Mouse (Mus musculus) embryonic facial prominence, embryonic 12.5 days (tissue): Measurements from ENCODE around the gene Fam172a. TPM values are rescaled to one million over a fixed set of nuclear protein-coding genes. Genes with fewer than 3 reads are reported as not detected.
A peak's percentile ranks its signal among the peaks of the same experiment; 100 is the strongest.
"Not testable (repeated sequence)": the region's sequence is repeated elsewhere in the genome, so short reads cannot be mapped to it uniquely, and the experiment has no call there.

Source experiments
- ATAC-seq: fragments of 200-750 bp; cut with Nextera tagmentation; 2 replicates; pipeline ENCODE4 v1.8.0; 2017; ENCODE audit not compliant: insufficient number of reproducible peaks, insufficient read depth, low FRiP score, low TSS enrichment
- H3K27ac ChIP-seq: fragments of 300-500 bp; sonication (generic); 2 replicates; pipeline ENCODE4 v1.5.1; 2016; ENCODE audit warnings: mild to moderate bottlenecking
- H3K27me3 ChIP-seq: fragments of 300-500 bp; sonication (generic); 2 replicates; pipeline ENCODE4 v1.6.1; 2016; ENCODE audit warnings: mild to moderate bottlenecking, moderate library complexity
- H3K36me3 ChIP-seq: fragments of 300-500 bp; sonication (generic); 2 replicates; pipeline ENCODE4 v1.6.1; 2016; ENCODE audit warnings: mild to moderate bottlenecking
- H3K4me1 ChIP-seq: fragments of 300-500 bp; sonication (generic); 2 replicates; pipeline ENCODE4 v1.6.1; 2016
- H3K4me2 ChIP-seq: fragments of 300-500 bp; sonication (generic); replicated peaks from 2 replicates; pipeline ENCODE4 v1.6.1; 2016; ENCODE audit warnings: mild to moderate bottlenecking, moderate library complexity
- H3K4me3 ChIP-seq: fragments of 300-500 bp; sonication (generic); 2 replicates; pipeline ENCODE4 v1.5.1; 2016; ENCODE audit warnings: mild to moderate bottlenecking
- H3K9ac ChIP-seq: fragments of 300-500 bp; sonication (generic); 2 replicates; pipeline ENCODE4 v1.6.1; 2016; ENCODE audit warnings: mild to moderate bottlenecking, moderate library complexity
- H3K9me3 ChIP-seq: fragments of 300-500 bp; sonication (generic); 2 replicates; pipeline ENCODE4 v1.6.1; 2016; ENCODE audit warnings: mild to moderate bottlenecking, moderate library complexity
- WGBS: fragments of 180-500 bp; shearing (Covaris S2); methylation state at CpG from one replicate; pipeline ENCODE4 v1.1.7; 2016; 5-methylcytosine and 5-hydroxymethylcytosine counted together
- polyA plus RNA-seq: library from polyadenylated mRNA; unstranded; fragments of >200 nt; fragmentation: Nextera tagmentation; extraction: Ambion mirVana; gene quantifications from 2 replicates; pipeline ENCODE4 v1.2.1, GENCODE M21; 2016

The Fam172a gene
- 34.3 and 35.9 TPM in 2 replicates for polyA plus RNA-seq

DNA sequence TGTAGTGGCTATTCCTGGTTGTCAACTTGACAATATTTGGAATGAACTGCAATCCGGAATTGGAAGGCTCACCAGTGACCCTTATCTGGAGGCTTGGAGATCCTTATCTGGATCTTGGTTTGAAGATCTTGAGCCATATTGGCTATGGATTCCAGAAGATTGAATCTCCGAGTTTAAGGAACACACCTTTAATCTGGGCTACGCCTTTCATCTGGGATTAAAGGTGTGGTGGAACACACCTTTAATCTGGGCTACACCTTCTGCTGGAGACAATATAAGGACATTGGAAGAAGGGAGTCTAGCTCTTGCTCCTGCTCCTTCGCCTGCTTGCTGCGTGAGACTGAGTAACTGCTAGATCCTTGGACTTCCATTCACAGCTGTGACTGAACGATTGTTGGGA lies at the start of gene Fam172a:
Gene Fam172a (plus strand): TSS at position 301 of the 400 bp plus-strand sequence.
- not testable (repeated sequence) for H3K4me1 ChIP-seq, H3K4me2 ChIP-seq, H3K9ac ChIP-seq, H3K27me3 ChIP-seq, ATAC-seq, H3K27ac ChIP-seq, H3K36me3 ChIP-seq, H3K4me3 ChIP-seq, H3K9me3 ChIP-seq
- no CpG with 5 or more reads among the region's 6 CpGs for WGBS

DNA sequence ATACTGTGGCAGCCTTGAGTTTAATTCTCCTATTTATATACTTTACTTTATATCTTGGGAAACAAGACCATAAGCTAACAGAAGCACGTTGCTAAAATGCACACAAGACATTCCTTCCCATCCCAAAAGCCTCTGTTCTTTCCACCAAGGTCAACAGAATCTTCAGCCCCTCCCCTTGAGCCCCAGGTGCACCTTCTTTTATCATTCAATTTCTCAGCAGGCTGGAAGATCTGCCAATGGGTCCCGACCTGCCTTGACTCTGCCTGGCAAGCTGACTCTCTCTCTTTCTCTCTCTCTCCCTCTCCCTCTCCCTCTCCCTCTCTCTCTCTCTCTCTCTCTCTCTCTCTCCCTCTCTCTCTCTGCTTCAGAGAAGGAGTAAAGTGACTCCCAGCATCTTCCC lies 13.2 kb upstream of the Fam172a start:
- H3K9me3 ChIP-seq = no peaks in the 10 kb centered on the region
- no peak overlapping the region for H3K9ac ChIP-seq
- H3K4me1 ChIP-seq = no peaks in the 10 kb centered on the region
- ATAC-seq = no peak
- no peaks in the 10 kb centered on the region for H3K36me3 ChIP-seq
- 28% methylated on average over 2 of the region's 2 CpGs for WGBS
- H3K4me3 ChIP-seq = no peak overlapping the region
- H3K27ac ChIP-seq = no peak overlapping the region
- no peaks in the 10 kb centered on the region for H3K27me3 ChIP-seq
- no peak overlapping the region for H3K4me2 ChIP-seq

DNA sequence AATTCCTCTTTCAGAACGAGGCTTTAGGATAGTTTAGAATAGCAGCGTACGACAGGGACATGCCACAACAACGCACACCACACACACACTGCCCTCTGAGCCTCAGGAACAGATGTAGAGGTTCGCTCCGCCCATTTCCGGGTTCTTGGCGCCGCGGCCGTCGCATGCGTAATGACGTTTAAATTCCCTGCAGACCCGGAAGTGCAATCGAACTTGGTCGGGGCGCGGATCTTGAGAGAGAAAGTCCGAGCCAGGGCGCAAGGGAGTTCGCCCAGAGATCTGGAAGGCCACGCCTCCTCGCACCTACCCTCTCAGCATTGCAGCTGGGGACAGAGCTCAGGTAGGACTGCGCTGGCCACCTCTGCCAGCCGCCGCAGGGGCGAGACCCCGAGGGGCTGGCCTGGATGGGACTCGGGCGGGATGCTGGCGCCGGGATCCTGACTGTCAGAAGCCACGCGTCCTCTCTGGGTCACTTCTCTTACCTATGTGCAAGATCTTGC lies 6.7 kb downstream of the Fam172a start:
- Histone ChIP-seq H3K9ac (peak overlapping the region; percentile 73), H3K4me1 (peaks cover 13% of the 10 kb centered on the region), H3K4me3 (peak overlapping the region; percentile 93), H3K4me2 (peak overlapping the region; percentile 78), H3K27ac (no peak overlapping the region), H3K9me3 (no peaks in the 10 kb centered on the region), H3K36me3 (no peaks in the 10 kb centered on the region), H3K27me3 (no peaks in the 10 kb centered on the region)
- ATAC-seq = peak; percentile 95
- WGBS = 0% methylated on average over 35 of the region's 35 CpGs

DNA sequence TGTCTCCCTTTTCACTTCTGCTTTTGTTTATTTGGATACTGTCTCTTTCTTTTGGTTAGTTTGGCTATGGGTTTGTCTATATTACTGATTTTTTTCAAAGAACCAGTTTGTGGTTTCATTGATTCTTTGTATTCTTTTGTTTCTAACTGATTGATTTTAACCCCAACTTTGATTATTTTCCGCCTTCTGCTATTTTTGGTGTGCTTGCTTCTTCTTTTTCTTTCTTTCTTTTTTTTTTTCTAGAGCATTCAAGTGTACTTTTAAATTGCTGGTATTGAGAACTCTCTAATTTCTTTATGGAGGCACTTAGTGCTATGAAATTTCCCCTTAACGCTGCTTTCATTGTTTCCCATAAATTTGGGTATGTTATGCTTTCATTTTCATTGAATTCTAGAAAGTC lies 15.7 kb downstream of the Fam172a start:
- ATAC-seq = no peak
- 95% methylated on average over 2 of the region's 2 CpGs for WGBS

DNA sequence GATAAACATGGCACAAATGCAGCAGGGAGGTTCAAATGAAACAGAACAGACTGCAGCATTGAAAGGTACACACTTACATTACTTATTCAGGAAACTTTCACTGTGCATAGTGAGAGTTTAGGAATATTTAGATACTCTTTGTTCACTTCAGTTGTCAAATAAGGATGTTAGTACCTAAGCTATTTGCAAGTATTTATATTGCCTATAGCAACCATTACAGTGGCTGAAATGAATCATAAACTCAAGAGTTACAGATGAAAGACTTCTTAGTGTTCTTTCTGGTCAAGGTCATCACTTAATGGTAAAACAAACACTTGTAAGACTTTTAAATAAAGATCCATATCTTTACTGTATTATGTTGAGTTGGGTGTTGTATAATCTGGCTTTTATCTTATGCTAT lies 41.0 kb downstream of the Fam172a start:
- Histone ChIP-seq H3K27ac (no peak overlapping the region), H3K4me2 (no peak overlapping the region), H3K4me3 (no peak overlapping the region), H3K9me3 (no peaks in the 10 kb centered on the region), H3K27me3 (no peaks in the 10 kb centered on the region), H3K9ac (no peak overlapping the region), H3K4me1 (no peaks in the 10 kb centered on the region), H3K36me3 (no peaks in the 10 kb centered on the region)
- no peak for ATAC-seq

More for the DNA sequence above, 15.7 kb downstream of the Fam172a start:
- H3K4me1 ChIP-seq = no peaks in the 10 kb centered on the region
- H3K4me2 ChIP-seq = no peak overlapping the region
- H3K36me3 ChIP-seq = no peaks in the 10 kb centered on the region
- H3K4me3 ChIP-seq = no peak overlapping the region
- H3K27ac ChIP-seq = no peak overlapping the region
- H3K9ac ChIP-seq = no peak overlapping the region
- no peaks in the 10 kb centered on the region for H3K27me3 ChIP-seq
- no peaks in the 10 kb centered on the region for H3K9me3 ChIP-seq

DNA sequence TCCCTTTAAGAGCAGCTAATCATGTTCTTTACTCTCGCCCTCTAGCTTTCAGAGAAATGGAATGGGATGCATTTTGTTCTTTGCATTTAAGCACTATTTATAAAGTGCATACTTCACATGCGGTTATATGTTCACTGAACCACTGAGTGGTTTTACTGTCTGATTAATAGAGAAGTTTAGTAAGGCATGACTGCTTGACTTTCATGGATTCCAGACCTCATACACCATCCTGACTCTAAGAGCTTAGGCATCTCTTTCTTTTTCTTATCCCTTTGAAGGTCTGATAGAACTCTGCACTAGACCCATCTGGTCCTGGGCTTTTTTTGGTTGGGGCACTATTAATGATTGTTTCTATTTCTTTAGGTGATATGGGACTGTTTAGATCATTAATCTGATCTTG lies 75.8 kb downstream of the Fam172a start:
- Histone ChIP-seq H3K36me3 (peaks cover 3% of the 10 kb centered on the region; the same call in 1 of the 2 replicates), H3K27ac (no peak overlapping the region), H3K4me3 (no peak overlapping the region), H3K9me3 (0 out of 2 replicates have a peak, but pooled peaks cover 7% of the 10 kb centered on the region), H3K4me2 (no peak overlapping the region), H3K9ac (no peak overlapping the region), H3K27me3 (no peaks in the 10 kb centered on the region), H3K4me1 (no peaks in the 10 kb centered on the region)
- WGBS = 81% methylated on average over 2 of the region's 2 CpGs
- no peak for ATAC-seq

DNA sequence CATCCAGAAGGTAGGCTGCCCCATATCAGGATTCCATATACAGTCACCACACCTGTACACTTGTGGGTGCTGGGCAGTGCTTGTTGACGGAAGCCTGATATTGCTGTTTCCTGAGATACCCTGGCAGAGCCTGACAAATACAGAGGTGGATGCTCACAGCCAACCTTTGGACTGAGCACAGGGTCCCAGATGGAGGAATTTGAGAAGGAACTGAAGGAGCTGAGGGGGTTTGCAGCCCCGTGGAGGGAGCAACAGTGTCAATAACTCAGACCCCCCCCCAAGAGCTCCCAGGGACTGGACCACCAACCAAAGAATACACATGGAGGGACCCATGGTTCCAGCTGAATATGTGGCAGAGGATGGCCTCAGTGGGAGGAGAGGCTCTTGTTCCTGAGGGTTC lies 105.5 kb downstream of the Fam172a start:
- H3K4me3 ChIP-seq, H3K36me3 ChIP-seq, H3K27me3 ChIP-seq, H3K4me2 ChIP-seq, ATAC-seq, H3K4me1 ChIP-seq, H3K9ac ChIP-seq, H3K9me3 ChIP-seq, H3K27ac ChIP-seq: not testable (repeated sequence)
- WGBS = 90% methylated on average over 2 of the region's 2 CpGs

DNA sequence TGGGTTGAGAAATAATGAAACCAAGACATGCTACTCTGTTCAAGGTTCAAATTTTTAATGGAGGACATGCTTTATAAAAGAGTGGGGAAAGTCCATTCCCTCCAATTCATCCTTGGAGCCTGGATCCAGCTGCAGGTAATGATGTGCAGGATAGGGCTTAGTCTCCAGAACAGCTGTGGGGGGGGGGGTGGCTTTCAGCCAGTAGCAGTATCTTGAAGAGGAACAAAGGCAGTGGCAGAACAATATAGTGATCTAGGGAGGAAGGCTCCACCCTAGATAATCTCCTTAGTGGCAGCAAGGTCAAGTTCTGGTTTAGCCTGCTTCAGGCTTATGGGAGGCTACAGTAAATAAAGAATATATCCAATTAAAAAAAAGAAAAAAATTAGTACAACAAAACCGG lies 108.6 kb downstream of the Fam172a start:
- Histone ChIP-seq H3K9ac (no peak overlapping the region), H3K9me3 (peaks cover 7% of the 10 kb centered on the region; the same call in 1 of the 2 replicates), H3K36me3 (no peaks in the 10 kb centered on the region), H3K4me1 (no peaks in the 10 kb centered on the region), H3K4me3 (no peak overlapping the region), H3K27me3 (no peaks in the 10 kb centered on the region), H3K27ac (no peak overlapping the region), H3K4me2 (no peak overlapping the region)
- 89% methylated on average over 1 of the region's 1 CpGs for WGBS
- ATAC-seq = no peak

DNA sequence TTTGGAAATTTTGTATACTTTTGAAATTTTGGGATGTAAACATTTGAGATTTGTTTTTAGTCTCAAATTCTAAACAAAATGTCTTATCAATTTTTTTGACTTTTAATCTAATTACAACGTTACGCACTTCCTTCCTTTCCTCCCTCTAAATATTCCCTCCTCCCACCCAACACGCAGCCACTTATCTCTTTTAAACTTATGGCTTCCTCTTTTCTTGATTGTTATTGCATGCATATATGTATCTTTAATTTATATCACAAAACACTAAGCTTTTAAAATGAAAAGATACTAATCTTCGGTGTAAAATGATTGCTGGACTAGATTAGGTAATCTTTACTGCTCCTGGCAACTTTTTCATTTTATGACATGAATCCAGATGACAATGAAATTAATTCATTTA lies 124.3 kb downstream of the Fam172a start:
- no peaks in the 10 kb centered on the region for H3K9me3 ChIP-seq
- no peak overlapping the region for H3K4me2 ChIP-seq
- H3K27ac ChIP-seq = no peak overlapping the region
- no peak for ATAC-seq
- H3K9ac ChIP-seq = no peak overlapping the region
- 82% methylated on average over 4 of the region's 4 CpGs for WGBS
- H3K4me3 ChIP-seq = no peak overlapping the region
- no peaks in the 10 kb centered on the region for H3K4me1 ChIP-seq
- no peaks in the 10 kb centered on the region for H3K27me3 ChIP-seq
- no peaks in the 10 kb centered on the region for H3K36me3 ChIP-seq

DNA sequence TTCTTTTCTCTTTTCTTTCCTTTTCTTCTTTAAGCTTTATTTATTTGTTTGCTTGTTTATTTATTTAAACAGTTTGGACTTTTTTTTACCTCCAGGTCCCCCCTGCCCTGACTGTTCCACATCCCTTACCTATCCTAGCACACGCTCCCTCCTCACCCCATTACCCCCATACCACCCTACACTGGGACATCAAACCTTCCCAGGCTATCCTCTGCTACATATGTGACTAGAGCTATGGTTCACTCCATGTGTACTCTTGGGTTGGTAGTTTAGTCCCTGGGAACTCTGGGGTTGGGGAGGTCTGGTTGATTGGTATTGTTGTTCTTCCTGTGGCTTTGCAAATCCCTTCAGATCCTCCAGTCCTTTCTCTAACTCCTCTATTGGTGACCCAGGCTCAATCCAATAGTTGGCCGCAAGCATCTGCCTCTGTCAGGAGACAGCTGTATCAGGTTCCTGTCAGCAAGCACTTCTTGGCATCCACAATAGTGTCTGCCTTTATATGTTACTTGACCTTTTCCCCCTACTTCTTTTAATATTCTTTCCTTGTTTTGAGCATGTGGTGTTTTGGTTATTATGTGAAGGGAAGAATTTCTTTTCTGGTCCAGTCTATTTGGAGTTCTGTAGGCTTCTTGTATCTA lies 141.3 kb downstream of the Fam172a start:
- Histone ChIP-seq H3K4me3 (no peak overlapping the region), H3K4me2 (no peak overlapping the region), H3K9ac (no peak overlapping the region), H3K9me3 (no peaks in the 10 kb centered on the region), H3K27me3 (no peaks in the 10 kb centered on the region), H3K4me1 (no peaks in the 10 kb centered on the region), H3K27ac (no peak overlapping the region), H3K36me3 (no peaks in the 10 kb centered on the region)
- no peak for ATAC-seq
- 92% methylated on average over 2 of the region's 2 CpGs for WGBS

DNA sequence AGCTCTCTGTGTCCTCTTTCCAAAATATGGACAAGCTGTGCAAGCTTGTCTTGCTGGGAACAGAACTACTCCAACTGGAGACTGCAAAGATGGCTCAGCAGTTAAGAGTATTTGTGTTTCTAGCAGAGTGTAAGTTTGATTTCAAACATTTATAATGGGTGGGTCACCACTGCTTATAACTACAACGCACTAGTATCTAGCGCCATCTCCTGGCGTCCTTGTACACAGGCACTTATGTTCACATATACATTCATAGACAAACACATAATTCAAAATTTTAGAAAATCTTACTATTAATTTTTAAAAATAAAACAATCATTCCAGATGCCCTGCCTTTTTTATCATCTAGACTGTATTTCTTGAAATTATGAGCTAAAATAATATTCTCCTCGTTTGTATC lies 147.0 kb downstream of the Fam172a start:
- no peak overlapping the region for H3K9ac ChIP-seq
- H3K27ac ChIP-seq = no peak overlapping the region
- no peak for ATAC-seq
- no peaks in the 10 kb centered on the region for H3K27me3 ChIP-seq
- no peaks in the 10 kb centered on the region for H3K4me1 ChIP-seq
- no peak overlapping the region for H3K4me3 ChIP-seq
- WGBS = 78% methylated on average over 4 of the region's 4 CpGs
- no peaks in the 10 kb centered on the region for H3K36me3 ChIP-seq
- H3K9me3 ChIP-seq = no peaks in the 10 kb centered on the region
- H3K4me2 ChIP-seq = no peak overlapping the region

DNA sequence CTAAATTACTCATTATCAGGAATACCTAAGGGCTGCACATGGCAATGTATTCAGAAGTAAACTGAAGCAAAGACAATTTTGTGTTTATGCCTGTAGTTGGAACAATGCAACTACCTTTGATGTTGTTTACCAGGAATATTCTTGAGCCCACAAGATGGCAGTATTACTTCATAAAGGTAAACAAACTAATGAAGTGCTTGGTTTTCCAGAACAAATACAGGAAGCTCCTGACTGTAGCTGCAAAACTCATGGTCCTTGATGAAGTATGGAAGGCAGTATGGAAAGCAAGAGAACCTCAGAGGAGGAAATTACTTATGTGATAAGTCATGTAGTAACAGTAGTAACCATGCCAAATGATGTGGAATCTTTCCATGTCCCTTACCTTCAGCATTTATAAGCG lies 163.0 kb downstream of the Fam172a start:
- ATAC-seq = no peak
- Histone ChIP-seq H3K27me3 (no peaks in the 10 kb centered on the region), H3K27ac (no peak overlapping the region), H3K36me3 (no peaks in the 10 kb centered on the region), H3K9ac (no peak overlapping the region), H3K4me1 (no peaks in the 10 kb centered on the region), H3K9me3 (no peaks in the 10 kb centered on the region), H3K4me2 (no peak overlapping the region), H3K4me3 (no peak overlapping the region)
- whole genome bisulfite sequencing = 89% methylated on average over 1 of the region's 1 CpGs
